Mouse (Mus musculus) megakaryocyte, adult 5-6 weeks (primary cell): Measurements from ENCODE around the gene Filip1. TPM values are rescaled to one million over a fixed set of nuclear protein-coding genes. Genes with fewer than 3 reads are reported as not detected.
A peak's percentile ranks its signal among the peaks of the same experiment; 100 is the strongest.

Experiments
- ATAC-seq: 2 replicates; pipeline ENCODE4 v1.8.0; 2016; ENCODE audit warnings: mild to moderate bottlenecking, inconsistent platforms; ENCODE audit not compliant: poor library complexity, severe bottlenecking
- total RNA-seq, 2 experiments: library from RNA; stranded (forward) in 1 of 2; stranded (reverse) in 1 of 2; fragments of 153-499, 151-499 nt in 1 of 2; fragments of 221-1000, 200-1000 nt in 1 of 2; gene quantifications; 2 replicates each; pipeline versions ENCODE4 v1.2.3 to v1.2.4; 2015 to 2017

Gene Filip1
- total RNA-seq, 2 experiments from 2014 or later: 0.07 to 0.11 TPM

- no peak for ATAC-seq
These were observed 170.6 kb downstream of the Filip1 start for GRCm38 (mm10) chr9:79842028-79842427.

DNA sequence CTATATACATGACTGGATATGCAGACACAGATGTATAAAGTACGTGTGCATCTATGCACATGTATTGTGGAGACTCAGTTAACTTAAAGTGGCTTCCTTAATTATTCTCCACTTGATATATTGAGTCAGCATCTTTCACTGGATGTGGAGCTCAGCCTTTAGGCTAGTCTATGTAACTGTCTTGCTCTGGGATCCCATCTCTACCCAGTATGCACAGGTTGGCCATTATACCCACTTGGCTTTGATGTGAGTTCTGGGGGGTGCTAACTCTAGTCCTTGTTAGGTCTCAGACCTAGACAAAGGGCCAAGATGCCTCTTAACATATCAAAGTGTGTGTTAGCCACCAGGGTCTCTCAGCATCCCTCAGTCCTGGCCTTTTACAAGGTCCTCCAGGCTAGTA lies 181.4 kb downstream of the Filip1 start:
- ATAC-seq: no peak

GRCm38 (mm10) chr9:79830874-79831273 lies 181.8 kb downstream of the Filip1 start:
- peak; percentile 40 for ATAC-seq

DNA sequence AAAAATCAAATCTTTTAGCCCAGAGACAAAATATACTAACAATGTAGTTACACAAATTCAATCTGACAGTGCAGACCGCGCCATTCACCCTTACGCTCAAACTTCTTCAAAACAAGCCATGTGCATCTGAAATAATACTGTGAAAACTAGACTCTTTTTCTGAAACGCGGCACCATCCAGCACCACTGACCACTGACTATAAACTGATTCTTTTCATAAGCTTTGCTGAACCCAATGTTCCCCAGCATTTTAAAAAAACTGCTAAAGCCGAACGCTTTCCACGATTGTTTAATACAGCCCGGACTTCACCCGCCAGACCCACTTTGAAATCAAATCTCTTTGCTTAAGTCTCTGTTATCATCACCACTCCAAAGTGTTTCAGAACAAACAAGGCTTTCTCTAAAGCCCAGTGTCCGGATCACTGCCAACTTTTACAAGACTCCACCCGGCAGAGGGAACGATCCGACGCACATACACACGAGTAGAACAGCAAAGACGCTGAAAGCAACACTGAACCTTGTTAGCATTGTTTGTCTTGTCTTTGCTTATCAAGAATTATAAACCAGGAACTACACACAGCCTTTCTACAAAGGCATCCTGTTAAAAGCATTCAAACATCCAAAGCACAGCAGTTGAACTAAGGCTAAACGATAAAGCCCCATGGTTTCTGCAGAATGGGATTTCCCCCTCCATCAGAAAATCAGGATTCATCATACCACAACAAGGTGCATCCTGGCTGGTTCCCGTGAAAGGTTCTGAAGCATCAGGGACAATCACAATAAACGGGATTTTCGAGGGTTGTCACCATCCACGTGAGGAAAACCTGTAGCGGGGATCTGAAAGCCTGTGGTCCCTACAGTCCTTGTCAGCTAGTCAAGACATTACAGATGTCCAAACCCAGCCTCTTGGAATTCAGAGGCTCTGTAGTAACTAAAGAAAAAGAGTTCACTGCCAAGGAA lies 182.5 kb downstream of the Filip1 start:
- no peak for ATAC-seq

DNA sequence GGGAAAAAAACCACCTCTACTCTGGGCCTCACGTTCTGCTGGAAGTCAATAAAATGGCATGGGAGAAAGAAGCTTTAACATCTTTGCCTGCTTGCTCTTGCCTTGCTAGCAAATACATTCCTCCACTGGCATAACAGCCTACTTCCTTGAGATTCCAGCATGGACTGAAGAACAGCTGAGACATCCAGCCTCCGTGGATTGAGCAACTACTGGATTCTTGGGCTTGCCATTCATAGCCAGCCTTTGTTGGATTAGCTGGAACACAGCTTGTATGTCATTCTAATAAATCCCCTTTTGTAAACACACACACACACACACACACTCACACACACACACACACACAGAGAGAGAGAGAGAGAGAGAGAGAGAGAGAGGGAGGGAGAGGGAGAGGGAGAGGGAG lies 185.6 kb downstream of the Filip1 start:
- no peak for ATAC-seq

DNA sequence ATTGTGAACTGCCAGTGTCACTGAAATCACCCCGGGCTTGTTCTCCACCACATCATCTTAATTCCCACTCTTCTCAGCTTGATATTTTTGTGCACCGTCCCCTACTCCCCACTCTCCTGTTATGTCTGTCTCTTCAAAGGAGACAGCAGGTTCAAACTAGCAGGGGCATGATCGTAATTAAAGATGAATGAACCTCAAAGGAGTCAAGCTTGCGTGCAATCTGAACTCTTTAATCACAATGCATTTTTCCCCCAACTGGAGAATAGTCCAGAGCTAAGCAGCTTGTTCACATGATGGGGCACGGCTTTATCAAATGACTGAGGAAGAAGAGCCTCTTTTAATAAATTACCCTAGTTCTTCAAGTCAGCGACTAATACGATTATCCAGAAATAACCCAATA lies 187.1 kb downstream of the Filip1 start:
- ATAC-seq: no peak

DNA sequence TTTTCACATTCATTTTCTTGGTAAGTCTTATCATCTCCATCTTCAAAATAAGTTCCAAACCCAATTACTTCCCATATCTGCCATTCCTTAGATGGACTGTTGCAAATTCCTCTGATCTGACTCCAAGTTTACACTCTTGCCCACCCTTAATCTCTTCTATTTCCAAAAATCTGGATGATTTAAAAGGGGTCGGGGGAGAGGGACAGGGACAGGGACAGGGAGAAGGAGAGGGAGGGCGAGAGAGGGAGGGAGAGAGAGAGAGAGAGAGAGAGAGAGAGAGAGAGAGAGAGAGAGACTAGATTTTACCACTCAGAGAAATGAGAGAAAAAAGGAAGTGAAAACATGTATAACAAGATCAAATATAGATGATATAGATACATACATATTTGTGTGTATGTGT lies 188.8 kb downstream of the Filip1 start:
- no peak for ATAC-seq

- no peak for ATAC-seq
These were observed 189.2 kb downstream of the Filip1 start for GRCm38 (mm10) chr9:79823438-79823837.

DNA sequence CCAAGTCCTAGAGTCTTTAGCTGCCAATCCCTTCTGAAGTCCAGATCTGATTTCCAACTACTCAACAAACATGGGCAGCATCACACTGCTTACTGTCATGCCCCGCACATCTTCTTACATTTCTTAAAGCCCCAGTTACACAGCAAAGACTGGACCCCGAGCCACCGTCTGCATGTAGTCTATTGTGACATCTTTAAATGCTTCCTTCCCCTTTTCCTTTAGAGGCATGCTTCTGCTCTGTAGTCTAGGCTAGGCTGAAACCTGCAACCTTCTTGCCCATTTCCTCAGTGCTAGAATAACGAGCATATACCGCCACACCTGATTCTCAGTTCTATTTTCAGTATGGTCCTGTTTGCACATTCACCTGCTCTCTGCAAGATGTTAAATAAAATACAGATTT lies 196.2 kb downstream of the Filip1 start:
- peak; percentile 83 for ATAC-seq

GRCm38 (mm10) chr9:79816013-79816412 lies 196.6 kb downstream of the Filip1 start:
- peak; percentile 80 for ATAC-seq

GRCm38 (mm10) chr9:79814592-79814991 lies 198.1 kb downstream of the Filip1 start:
- no peak for ATAC-seq

DNA sequence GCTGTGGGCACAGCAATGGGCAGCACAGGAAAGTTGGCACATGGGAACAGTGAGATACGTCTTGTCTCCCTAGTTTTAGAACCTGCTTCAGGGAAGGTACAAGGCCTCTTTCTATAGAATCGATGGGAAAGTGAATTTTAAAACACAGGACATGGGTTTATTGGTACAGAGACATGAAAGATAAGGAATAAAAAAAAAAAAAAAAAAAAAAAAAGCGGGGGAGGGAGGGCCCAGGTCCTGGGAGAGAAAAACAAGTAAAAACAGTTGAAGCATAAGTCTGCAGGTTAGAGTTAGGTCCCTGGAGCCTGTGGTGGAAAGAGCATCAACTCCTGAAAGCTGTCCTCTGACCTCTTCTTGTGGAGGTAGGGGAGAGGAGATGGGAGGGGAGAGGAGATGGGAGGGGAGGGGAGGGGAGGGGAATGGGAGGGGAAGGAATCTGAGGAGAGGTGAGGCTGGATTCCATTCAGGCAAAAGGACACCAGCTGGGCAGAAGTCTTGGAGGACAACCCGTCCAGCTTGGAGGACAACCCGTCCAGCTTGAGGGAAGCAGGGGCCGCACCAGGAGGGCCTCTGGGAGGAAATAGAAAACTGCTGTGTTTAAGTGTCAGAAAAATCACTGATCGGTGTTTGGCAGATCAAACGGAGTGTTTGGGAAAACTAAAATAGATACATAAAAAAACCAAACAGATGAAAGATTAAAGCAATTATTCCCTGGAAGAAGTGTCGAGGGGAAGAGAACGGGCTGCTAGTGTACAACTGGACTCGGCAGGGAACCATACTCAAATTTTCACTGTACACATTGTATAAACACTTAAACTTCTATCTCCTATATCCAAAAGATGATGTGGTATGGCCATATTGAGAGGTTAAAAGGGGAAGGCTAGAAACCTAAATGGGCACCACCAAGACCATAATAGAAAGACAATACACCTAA lies 201.4 kb downstream of the Filip1 start:
- ATAC-seq: peak; percentile 3; the same call in 1 of the 2 replicates

GRCm38 (mm10) chr9:79810534-79810933 lies 202.1 kb downstream of the Filip1 start:
- peak; percentile 75 for ATAC-seq

GRCm38 (mm10) chr9:79809411-79809810 lies 203.2 kb downstream of the Filip1 start:
- no peak for ATAC-seq

DNA sequence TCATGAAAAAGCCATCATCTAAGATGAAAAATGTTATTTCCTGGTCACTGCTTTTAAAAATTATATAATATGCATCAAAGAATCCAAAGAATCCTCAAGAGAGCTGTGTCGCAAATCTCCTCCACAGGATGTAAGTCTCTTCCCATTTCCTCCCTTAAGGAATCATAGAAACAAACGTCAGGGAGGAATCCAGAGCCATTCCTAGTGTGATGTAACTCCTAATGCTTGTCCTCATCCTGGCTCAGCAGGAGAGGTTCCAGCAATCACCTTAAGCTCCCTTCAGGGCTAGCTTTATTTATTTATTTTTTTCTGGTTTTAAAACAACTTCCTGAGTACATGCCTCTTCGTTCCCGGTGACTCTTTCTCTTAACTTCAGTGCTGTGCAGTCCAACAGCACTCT lies 205.5 kb downstream of the Filip1 start:
- ATAC-seq: no peak

DNA sequence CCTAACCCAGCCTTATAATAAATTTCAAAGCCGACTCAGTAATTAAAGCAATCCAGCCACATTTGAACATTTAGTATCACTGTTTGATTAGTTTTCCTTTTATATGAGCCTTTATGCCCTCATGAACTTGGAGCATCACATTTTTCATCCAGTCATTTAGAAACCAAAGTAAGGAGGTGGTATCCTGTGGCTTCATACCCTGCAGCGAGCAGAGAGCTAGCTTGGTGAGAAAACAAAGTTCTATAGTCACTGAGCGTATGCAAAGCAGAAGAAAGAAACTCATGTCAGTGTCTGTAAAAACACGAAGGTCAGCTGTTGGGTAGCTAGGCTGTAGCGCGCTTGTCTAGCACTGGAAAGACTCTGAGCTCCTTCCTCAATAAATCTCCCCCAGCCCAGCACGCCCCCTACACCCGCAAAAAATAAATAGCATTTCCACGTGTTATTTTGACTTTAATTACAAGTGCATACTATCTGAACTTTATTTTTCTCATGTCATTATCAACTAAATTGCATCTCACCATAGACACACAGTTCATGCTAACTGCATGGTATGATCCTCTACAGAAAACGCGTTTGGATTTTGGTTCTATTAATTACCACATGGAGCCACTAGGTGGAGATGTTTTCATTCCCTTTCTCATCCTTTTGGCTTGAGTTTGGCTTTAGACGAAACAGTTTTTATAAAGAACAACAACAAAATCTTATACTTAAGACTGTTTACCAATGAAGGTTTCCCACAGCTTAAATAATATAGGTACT lies 206.2 kb downstream of the Filip1 start:
- ATAC-seq: peak; percentile 73

DNA sequence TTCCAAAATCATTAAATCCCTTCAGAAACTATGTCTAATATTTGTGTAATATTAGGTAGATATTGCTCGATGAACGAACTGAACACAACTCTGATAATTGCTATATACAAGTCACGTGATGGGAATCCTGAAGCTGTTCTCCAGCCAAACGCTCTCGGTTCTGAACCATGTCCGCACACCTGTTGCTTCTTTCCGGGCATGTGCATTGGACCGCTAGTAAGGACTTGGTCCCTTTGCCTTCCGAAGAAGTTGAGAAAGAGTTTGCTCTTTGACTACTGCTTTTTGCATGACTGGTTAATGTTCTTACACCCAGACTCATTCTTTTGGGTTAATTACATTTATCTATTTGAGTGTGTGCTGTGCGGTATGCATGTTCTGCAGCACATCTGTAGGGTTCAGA lies 207.2 kb downstream of the Filip1 start:
- ATAC-seq: no peak

DNA sequence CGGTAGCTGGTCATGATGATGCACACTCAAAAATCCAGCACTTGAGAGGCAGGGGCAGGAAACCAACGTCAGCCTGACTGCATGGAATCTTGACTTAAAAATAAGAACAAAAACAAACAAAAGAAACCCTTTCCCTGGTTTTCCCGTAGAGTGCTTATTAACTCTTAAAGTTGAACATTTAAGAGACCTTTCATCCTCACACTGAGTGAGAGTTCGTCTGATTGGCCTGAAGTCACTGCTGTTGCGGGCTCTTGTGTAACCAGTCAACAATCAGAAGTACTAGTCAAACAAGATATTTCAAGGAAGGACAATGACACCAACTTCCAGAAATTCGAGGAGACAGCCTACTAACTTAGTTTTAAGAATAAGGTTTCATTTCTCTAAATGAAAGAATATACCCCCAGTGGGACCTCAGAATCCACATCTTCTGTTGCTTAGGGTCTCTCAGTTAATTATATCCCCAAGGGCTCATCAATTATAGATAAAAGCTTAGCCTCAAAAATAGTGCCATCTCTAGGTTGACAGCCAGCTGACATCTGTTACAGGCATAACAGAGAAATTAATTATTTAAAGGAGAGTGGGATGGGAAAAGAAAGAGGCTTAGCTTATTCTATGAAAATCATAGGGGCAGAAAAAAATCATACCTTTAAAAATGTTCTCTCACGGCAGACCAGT lies 216.1 kb downstream of the Filip1 start:
- no peak for ATAC-seq

DNA sequence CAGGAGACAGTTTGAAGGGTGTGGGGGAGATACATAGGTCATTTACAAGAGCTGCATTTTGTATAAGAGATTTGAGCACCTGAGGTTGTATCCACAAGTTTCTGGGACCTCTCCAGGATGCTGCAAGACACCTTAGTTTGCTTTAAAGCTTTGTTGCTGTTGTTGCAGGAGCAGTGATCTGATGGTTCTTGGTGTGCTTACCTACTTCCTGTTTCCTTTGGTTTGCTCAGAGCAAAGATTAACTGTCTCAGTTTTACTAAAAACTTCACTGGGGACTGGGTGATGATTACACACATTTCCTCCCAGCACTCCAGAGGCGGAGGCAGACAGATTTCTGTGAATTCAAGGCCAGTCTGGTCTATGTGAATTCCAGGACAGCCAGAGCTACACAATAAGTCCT lies 217.6 kb downstream of the Filip1 start:
- peak; percentile 10; the same call in 1 of the 2 replicates for ATAC-seq
